Mouse (Mus musculus): ENCODE measurements around the gene Mmp10. TPM values are rescaled to one million over a fixed set of nuclear protein-coding genes. Genes with fewer than 3 reads are reported as not detected.

Mmp10 gene
- under 1 TPM in 1 of 2 experiments, not detected in 1; 0.31 TPM for polyA plus RNA-seq (2017; shearing (Covaris generic))

DNA sequence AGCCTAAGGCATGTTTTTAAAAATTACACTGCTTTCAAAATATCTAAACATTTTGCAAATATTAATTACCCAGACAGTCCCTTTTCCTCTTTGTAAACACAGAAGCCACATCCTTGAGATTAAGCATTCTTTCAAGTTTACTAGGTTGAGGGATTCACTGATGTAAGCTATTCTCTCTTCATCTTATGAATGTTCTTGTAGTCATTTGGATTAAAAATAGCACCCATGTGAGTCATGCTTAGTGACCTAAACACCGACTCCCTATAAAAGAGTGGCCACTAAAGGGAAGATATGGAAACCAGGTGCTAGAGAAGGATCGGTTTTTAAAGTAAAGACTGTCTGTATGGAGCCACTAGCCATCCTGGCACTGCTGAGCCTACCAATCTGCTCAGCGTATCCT is at the start of gene Mmp10:
Mmp10 (plus strand) TSS at position 302 of the 400 bp plus-strand sequence.

DNA sequence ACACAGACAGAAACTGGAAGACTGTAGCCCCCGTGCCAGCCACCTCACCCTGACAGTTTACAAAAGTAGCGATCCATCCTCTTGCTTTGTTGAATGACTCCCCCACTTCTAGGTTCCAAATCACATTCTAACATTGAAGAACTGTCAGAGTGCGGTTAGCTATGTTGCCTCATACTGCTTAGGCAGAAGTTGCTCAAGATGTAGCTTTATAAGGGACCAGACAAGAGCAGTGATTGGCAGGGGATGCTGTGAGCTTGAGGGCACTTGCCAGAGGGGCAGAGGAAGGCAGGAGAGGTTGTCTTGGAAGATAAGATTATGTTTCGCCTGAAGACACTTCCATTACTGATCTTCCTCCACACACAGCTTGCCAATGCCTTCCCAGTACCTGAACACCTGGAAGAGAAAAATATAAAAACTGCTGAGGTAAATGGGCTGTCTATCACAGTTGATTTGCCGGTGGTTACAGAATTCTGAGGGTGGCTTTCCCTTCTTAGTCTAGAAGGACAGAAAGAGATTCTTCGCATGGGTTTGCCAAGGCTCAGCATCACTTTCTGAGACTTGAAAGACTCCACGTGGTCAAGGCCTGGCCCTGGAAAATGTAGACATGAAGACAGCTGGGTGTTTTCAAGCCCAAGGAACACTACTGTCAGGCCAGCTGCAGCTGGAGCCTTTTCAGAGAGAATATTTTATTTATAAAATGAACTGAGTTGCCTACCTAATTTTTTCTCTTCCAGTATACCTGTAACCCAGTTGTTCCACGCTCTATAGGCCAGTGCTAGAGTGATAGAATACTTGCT is 56.3 kb downstream of the Mmp10 start, which contains the start of gene Mmp8:
Mmp8 (plus strand) TSS at position 236 of the 797 bp plus-strand sequence.

Other genes starting within 250 kb of the Mmp10 start
- not detected for gene Mmp13, start 229.8 kb upstream of the Mmp10 start, polyA plus RNA-seq (2017; shearing (Covaris generic))
- 1 to 10 TPM in 1 of 2 experiments, not detected in 1; 2.2 TPM for gene Mmp12, start 158.0 kb upstream of the Mmp10 start, polyA plus RNA-seq (2017; shearing (Covaris generic))
- not detected for gene Mmp1b, start 114.3 kb upstream of the Mmp10 start, polyA plus RNA-seq (2017; shearing (Covaris generic))
- under 1 TPM in 1 of 2 experiments, not detected in 1; 0.22 TPM for gene Mmp3, start 56.5 kb upstream of the Mmp10 start, polyA plus RNA-seq (2017; shearing (Covaris generic))
- gene Mmp8, start 56.1 kb downstream of the Mmp10 start, polyA plus RNA-seq (2017; shearing (Covaris generic)), result not detected
- under 1 TPM; 0.31 to 0.42 TPM for gene Mmp27, start 69.0 kb downstream of the Mmp10 start, polyA plus RNA-seq (2017; shearing (Covaris generic))
- under 1 TPM in 1 of 2 experiments, not detected in 1; 0.05 TPM for gene Mmp20, start 125.9 kb downstream of the Mmp10 start, polyA plus RNA-seq (2017; shearing (Covaris generic))
- not detected for gene Mmp7, start 189.7 kb downstream of the Mmp10 start, polyA plus RNA-seq (2017; shearing (Covaris generic))

Data from activated CD4-positive, CD25-positive, alpha-beta regulatory T cell (primary cell).